Mouse (Mus musculus) heart, postnatal 0 days (tissue): ENCODE results near the gene Gm20661. TPM values are rescaled to one million over a fixed set of nuclear protein-coding genes. Genes with fewer than 3 reads are reported as not detected.

ENCODE experiments used
- ATAC-seq: fragments of 200-750 bp; cut with Nextera tagmentation; 2 replicates; pipeline ENCODE4 v1.8.0; 2017; ENCODE audit warnings: low read depth, moderate number of reproducible peaks, moderate library complexity; ENCODE audit not compliant: insufficient read depth
- DNase-seq: peaks from one replicate; pipeline ENCODE4 v3.0.0-alpha.2; 2016; ENCODE audit warnings: low spot score
- H3K27ac ChIP-seq: fragments of 300-500 bp; sonication (generic); 2 replicates; pipeline ENCODE4 v1.5.1; 2014; ENCODE audit warnings: low read depth, mild to moderate bottlenecking
- H3K27me3 ChIP-seq: fragments of 300-500 bp; sonication (generic); 2 replicates; pipeline ENCODE4 v1.6.1; 2014; ENCODE audit warnings: low read length, mixed read lengths; ENCODE audit not compliant: control insufficient read depth, insufficient read depth
- H3K36me3 ChIP-seq: fragments of 300-500 bp; sonication (generic); replicated peaks from 2 replicates; pipeline ENCODE4 v1.6.1; 2014; ENCODE audit warnings: low read length, mixed read lengths; ENCODE audit not compliant: control insufficient read depth, insufficient read depth
- H3K4me1 ChIP-seq: fragments of 300-500 bp; sonication (generic); 2 replicates; pipeline ENCODE4 v1.6.1; 2014; ENCODE audit warnings: antibody characterized with exemption; ENCODE audit not compliant: control insufficient read depth, insufficient read depth
- H3K4me2 ChIP-seq: fragments of 300-500 bp; sonication (generic); 2 replicates; pipeline ENCODE4 v1.6.1; 2014; ENCODE audit warnings: low read depth, mild to moderate bottlenecking, low read length, moderate library complexity
- H3K4me3 ChIP-seq: fragments of 300-500 bp; sonication (generic); 2 replicates; pipeline ENCODE4 v1.5.1; 2014; ENCODE audit warnings: low read depth, low read length
- H3K9ac ChIP-seq: fragments of 300-500 bp; sonication (generic); replicated peaks from 2 replicates; pipeline ENCODE4 v1.6.1; 2014; ENCODE audit warnings: low read depth, low read length, mixed read lengths
- H3K9me3 ChIP-seq: fragments of 300-500 bp; sonication (generic); replicated peaks from 2 replicates; pipeline ENCODE4 v1.6.1; 2016; ENCODE audit warnings: low read length; ENCODE audit not compliant: control insufficient read depth
- CTCF ChIP-seq: IDR thresholded peaks from 2 replicates; pipeline ENCODE4 v1.5.1; 2016; ENCODE audit warnings: antibody characterized with exemption, control low read depth, low read depth
- EP300 ChIP-seq: IDR thresholded peaks from 2 replicates; pipeline ENCODE4 v1.6.1; 2016; ENCODE audit warnings: antibody characterized with exemption, low read depth
- WGBS: fragments of 180-500 bp; shearing (Covaris S2); extraction: QIAGEN DNeasy Blood & Tissue Kit; methylation state at CpG from one replicate; pipeline ENCODE4 v1.1.7; 2014; 5-methylcytosine and 5-hydroxymethylcytosine counted together
- polyA plus RNA-seq: library from polyadenylated mRNA; unstranded; fragments of >200 nt; fragmentation: Nextera tagmentation; extraction: Ambion mirVana; gene quantifications from 2 replicates; pipeline ENCODE4 v1.2.1, GENCODE M21; 2015
- total RNA-seq: library from RNA; depleted of rRNA; stranded (reverse); fragments of >200 nt; gene quantifications from 2 replicates; pipeline ENCODE4 v1.2.3, GENCODE M21; 2014; ENCODE audit warnings: low replicate concordance

Gene Gm20661
- total and polyA plus RNA-seq, 2 experiments from 2014 or later = 0.19 to 0.57 TPM

DNA sequence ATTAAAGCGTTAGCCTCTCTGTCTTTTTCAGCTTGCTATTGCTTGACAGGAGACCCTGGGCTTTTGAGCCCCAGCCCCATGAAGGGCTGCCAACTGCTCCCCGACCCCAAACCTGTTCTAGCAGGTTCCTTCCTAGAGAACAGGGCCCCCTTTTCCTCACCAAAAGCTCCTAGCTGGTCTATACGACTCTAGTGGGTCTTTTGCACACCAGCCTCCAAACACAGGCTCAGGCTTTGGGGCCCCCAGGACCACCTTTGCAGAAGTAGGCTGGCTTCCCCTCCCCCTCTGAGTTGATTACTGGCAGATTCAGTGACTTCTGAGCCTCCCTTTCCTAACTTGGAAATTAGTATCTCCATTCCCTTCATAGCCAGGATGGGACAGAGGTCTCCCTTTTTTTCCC is 46.0 kb upstream of the Gm20661 start:
- ATAC-seq (no peak), DNase-seq (no peak)
- 41% methylated on average over 3 of the region's 3 CpGs for WGBS
- Histone ChIP-seq H3K27ac (no peak overlapping the region), H3K4me3 (no peak overlapping the region), H3K9ac (no peak overlapping the region), H3K27me3 (peaks cover 43% of the 10 kb centered on the region), H3K9me3 (no peaks in the 10 kb centered on the region), H3K4me1 (peaks cover 8% of the 10 kb centered on the region), H3K4me2 (0 out of 2 replicates have a peak overlapping the region, but pooled peaks have one; percentile 77), H3K36me3 (no peaks in the 10 kb centered on the region)
- no peak for TF ChIP-seq EP300

DNA sequence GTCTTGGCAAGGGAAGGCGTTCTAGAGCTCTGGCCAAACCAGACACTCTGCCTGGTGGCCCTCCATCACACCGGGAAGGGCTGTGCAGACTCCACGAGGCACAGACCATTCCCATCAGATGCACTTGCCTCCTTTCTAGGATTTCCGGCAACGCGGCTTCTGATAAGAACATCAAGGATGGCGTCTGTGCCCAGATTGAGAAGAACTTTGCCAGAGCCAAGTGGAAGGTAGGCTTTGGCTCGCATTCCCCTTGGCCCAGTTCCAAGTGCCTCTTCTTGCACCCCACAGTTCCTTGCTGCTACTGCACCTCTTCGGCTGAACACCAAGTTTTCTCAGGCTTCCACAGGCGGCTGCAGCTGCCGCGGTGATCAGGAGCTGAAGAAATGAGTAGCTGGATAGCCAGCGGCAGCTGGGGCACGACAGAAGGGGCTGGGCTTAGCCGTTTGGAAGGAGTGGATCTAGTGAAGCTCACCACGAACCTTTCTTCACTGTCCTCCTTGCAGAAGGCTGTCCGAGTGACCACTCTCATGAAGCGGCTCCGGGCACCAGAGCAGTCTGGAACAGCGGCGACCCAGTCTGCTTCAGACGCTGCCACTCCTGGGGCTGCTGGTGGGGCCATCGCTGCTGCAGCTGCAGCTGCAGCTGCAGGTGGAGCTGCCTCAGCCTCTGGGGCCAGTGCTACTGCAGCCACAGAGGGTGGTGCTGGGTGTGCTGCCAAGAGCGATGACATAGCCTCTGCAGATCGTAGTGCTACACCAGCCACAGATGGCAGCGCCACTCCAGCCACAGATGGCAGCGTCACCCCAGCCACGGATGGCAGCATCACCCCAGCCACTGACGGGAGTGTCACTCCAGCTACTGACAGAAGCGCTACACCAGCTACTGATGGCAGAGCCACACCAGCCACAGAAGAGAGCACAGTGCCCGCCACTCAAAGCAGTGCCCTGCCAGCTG is 35.3 kb upstream of the Gm20661 start:
- TF ChIP-seq CTCF = no peak
- TF ChIP-seq EP300 = no peak
- Histone ChIP-seq H3K9me3 (no peaks in the 10 kb centered on the region), H3K27me3 (0 out of 2 replicates have a peak, but pooled peaks cover 3% of the 10 kb centered on the region), H3K4me1 (no peaks in the 10 kb centered on the region), H3K27ac (no peak overlapping the region), H3K9ac (no peak overlapping the region), H3K36me3 (no peaks in the 10 kb centered on the region), H3K4me3 (no peak overlapping the region), H3K4me2 (no peak overlapping the region)
- DNase-seq = no peak
- WGBS = 77% methylated on average over 31 of the region's 31 CpGs
- ATAC-seq = no peak

GRCm38 (mm10) chr9:107949184-107949921 is 33.5 kb upstream of the Gm20661 start:
- TF ChIP-seq CTCF = no peak
- TF ChIP-seq EP300 = no peak
- Histone ChIP-seq H3K36me3 (no peaks in the 10 kb centered on the region), H3K4me1 (no peaks in the 10 kb centered on the region), H3K4me2 (no peak overlapping the region), H3K9me3 (no peaks in the 10 kb centered on the region), H3K4me3 (no peak overlapping the region), H3K9ac (no peak overlapping the region), H3K27me3 (0 out of 2 replicates have a peak, but pooled peaks cover 3% of the 10 kb centered on the region), H3K27ac (no peak overlapping the region)
- 73% methylated on average over 13 of the region's 13 CpGs for WGBS
- DNase-seq (no peak), ATAC-seq (no peak)

DNA sequence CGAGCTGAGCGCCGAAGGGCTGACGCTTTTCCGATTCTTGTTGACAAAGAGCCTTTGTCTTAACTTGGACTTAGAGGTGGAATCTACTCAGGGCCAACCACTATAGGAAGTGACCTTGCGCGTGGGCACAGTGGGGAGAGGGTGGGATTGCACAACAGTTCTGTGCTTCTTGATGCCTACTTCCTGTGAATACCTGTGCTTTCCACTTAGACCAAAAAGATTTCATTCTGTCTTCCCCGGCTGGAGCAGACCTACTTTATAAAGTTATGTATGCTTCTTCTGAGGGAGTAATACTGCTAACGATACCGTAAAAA is 33.0 kb upstream of the Gm20661 start, which contains the start of gene Traip:
Gene Traip, plus strand, starts transcription at position 215 of the 314 bp plus-strand sequence.
- WGBS = 89% methylated on average over 10 of the region's 10 CpGs
- H3K9me3 ChIP-seq = no peaks in the 10 kb centered on the region
- H3K4me1 ChIP-seq = no peaks in the 10 kb centered on the region
- peak within 1 kb of the TSS; percentile 46 for H3K27ac ChIP-seq
- peak within 1 kb of the TSS; percentile 54 for H3K9ac ChIP-seq
- H3K27me3 ChIP-seq = 0 out of 2 replicates have a peak, but pooled peaks cover 3% of the 10 kb centered on the region
- peak within 1 kb of the TSS; percentile 78 for H3K4me3 ChIP-seq
- no peak for TF ChIP-seq EP300
- TF ChIP-seq CTCF = no peak
- DNase-seq (no peak), ATAC-seq (no peak)
- no peaks in the 10 kb centered on the region for H3K36me3 ChIP-seq
- peak within 1 kb of the TSS; percentile 93 for H3K4me2 ChIP-seq

DNA sequence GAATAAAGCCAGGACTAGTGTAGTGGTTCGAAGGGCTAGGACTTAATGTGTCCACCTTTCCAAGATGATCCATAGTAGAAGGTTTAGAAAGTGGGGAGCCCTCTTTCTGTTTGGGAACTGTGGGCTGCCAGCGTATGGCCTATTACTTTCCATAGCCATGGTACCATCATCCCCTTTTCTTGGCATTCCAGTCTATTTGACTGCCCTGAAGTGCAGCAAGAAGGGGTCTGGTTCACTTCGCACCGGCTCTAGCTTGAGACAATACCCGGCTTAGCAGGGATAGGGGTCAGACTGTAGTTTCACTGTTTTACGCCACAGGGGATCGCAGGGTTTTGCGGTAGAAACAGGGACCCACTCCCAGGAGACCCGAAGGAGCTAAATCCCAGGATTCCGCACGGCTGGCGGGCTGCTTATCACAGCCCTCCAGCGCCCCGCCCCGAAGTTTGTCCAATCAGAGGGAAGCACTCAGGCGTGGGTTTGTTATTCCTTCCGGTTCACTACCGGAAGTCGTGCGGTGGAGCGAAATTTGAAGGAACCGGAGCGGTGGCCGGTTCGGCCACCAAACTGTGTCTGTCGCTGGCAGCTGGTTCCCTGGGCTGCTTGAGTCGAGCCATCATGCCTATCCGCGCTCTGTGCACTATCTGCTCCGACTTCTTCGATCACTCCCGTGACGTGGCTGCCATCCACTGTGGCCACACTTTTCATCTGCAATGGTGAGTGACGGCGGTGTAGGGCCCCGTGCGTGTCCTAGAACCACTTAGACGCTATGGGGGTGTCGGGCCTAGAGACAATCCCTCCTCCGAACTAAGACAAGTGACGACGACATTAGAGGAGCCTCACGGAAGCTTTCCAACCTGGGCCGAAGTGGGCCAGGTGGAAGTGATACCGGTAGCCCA is 32.1 kb upstream of the Gm20661 start:
- Histone ChIP-seq H3K36me3 (no peaks in the 10 kb centered on the region), H3K9ac (peak overlapping the region; percentile 54), H3K27ac (peak overlapping the region; percentile 46), H3K9me3 (no peaks in the 10 kb centered on the region), H3K27me3 (0 out of 2 replicates have a peak, but pooled peaks cover 3% of the 10 kb centered on the region), H3K4me3 (peak overlapping the region; percentile 78), H3K4me2 (peak overlapping the region; percentile 93), H3K4me1 (no peaks in the 10 kb centered on the region)
- TF ChIP-seq EP300 (no peak), CTCF (no peak)
- 16% methylated on average over 45 of the region's 45 CpGs for WGBS
- DNase-seq (peak; percentile 86), ATAC-seq (peak; percentile 95)
